Mouse (Mus musculus) adrenal gland, postnatal 4 days (tissue): Measurements from ENCODE around the gene Sgcd. TPM values are rescaled to one million over a fixed set of nuclear protein-coding genes. Genes with fewer than 3 reads are reported as not detected.

Experiments
- DNase-seq, 2 experiments: peaks; one replicate each; pipeline ENCODE4 v3.0.0; 2021 to 2022; ENCODE audit warnings: low spot score in 2 of 2, mixed read lengths in 2 of 2
- long read RNA-seq, 2 experiments: library from polyadenylated mRNA; stranded (forward); transcript quantifications; one replicate each; pipeline ENCODE4 v2.0.0; 2021
- total RNA-seq, 2 experiments: library from RNA; stranded (reverse); gene quantifications; 2 replicates each; pipeline ENCODE4 v1.2.3; 2021

Gene Sgcd
- total RNA-seq = 10 to 100 TPM; 10.4 to 14.4 TPM
- long read RNA-seq, experiment 1 = 0 reads
- long read RNA-seq, experiment 2, partial matches to known transcripts = 0 of 2 reads
- long read RNA-seq, experiment 2, other reads (novel, unspliced or antisense) = 2 of 2 reads

DNA sequence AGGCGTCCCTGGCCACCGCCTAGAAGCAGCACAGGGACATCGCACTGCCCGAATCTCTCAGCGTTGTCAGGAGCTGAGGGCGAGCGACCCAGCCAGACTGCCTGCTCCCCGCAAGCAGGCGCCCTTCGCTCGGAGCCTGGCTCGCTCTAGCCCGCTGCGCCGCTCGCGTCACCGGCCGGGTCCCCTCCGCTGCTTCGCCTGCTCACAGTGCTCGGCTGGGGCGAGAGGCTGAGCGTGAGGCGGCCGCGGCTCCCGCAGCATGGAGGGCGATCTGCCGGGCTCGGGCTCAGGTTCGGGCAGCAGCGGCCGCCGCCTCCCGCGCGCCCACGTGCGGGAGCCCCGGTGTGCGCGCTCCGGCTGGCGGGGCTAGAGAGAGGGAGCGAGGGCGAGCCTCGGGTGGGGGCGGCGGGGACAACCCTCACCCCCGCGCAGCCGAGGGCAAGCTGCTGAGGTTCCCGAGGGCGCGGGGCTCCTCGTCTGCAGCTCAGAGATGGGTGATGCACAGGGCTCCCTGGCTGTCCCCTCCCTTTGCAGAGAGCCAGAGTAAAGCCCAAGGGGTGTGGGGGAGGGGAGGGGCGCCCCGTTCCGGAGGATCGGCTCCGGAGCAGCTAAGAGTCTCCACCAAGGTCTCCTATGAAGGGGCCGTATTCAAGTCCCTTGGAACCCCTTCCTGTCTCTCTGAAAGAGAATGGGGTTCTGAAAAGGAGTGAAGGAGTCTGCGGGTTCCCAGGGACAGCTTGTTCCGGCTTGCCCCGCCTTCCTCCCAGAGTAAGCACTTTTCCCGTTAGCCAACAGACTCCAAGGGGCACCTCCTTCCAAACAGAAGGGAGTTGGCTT, at the start of gene Sgcd:
Sgcd (minus strand) TSS at position 273 of the 837 bp plus-strand sequence.
- peak; percentile 7 to 14 for DNase-seq

DNA sequence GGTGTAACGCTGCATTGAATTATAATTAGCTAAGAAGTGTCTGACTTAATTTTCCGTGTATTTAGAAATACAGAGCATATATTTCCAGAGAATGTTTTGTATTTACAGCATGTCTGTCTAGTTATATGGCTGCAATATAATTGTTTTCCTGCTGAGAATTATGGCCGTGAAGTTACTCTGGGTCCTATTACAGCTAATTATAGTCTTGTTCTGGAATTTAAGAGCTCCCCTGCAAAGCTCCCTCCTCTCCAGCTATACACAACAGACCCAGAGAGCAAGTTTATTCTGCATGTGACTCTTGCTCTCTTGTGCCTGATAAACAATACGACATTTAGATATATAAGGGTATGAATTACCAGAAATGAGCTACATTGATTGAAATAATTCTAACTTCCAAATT, 49.3 kb upstream of the Sgcd start:
- no peak for DNase-seq

DNA sequence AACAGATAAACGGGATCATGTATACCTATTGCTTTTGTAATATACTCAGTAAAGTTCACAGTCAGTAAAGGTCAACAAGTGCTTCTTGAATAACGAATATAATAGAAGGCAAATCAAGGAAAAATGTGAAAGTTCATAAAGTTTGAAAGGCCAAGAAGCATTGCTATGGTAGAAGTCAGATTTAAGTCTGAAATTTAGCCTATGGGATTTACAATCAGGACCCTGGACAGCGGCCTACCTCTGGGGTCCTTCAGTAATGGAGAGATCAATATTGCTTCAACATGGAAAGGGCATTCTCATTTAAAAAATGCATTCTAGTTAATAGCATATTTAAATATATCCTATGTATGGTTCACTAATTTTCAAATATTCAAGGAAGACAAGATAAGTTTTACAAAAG, 24.1 kb upstream of the Sgcd start:
- DNase-seq = no peak

DNA sequence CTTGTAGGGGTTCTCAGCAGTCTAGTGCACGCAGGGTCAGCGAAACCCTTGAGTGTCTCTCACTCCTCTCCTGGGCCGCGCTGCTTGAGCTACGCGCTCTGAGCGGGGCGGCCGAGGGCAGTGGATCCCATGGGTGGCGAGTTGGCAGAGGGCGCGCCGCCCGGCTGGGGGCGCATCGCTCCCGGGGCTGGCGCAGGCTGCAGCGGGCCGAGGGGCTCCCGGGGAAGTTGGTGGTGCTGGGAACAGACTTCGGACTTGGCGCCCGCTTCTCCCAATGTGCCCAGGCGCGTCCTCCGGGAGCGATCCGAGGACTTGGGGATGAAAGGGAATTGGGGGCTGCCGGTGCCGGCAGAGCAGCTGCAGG, 454 bp downstream of the Sgcd start:
- peak in 1 of 2 experiments; percentile 4 for DNase-seq

- no peak for DNase-seq
Observed at GRCm38 (mm10) chr11:47987893-47988267, 889 bp downstream of the Sgcd start.

DNA sequence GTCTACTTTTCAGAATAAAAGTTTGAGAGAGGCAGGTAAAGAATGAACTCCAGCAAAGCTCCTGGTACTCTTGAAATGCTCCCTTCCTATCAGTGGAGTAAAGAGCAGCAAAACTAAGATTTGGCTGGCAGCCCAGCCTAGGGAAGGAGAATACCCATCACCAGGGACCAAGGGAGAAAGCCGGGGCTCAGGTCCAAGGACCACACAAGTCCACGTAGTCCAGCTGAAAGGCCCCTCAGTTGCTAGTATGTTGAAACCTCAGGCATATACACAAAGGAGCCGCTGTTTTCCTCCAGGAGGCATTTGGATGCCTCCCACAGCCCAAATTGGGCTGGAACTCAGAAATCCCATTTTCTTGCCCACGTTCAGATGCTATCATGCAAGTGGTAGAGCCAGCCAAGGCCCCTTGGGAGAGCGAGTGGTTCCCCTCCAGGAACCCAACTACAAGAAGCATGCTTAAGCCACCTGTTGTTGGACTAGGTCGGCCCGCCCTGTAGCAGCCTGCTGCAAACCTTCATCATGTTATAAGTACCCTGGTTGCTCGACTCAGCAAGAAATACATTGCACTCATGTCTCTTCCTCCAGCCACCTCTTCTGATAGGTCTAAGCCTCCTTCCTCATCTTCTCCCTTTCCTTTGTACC, 1.4 kb downstream of the Sgcd start:
- DNase-seq = no peak

GRCm38 (mm10) chr11:47982152-47982551, 6.6 kb downstream of the Sgcd start:
- no peak for DNase-seq

- no peak for DNase-seq
Observed at GRCm38 (mm10) chr11:47981108-47981507, 7.7 kb downstream of the Sgcd start.

- DNase-seq = no peak
Observed at GRCm38 (mm10) chr11:47953291-47953690, 35.5 kb downstream of the Sgcd start.

DNA sequence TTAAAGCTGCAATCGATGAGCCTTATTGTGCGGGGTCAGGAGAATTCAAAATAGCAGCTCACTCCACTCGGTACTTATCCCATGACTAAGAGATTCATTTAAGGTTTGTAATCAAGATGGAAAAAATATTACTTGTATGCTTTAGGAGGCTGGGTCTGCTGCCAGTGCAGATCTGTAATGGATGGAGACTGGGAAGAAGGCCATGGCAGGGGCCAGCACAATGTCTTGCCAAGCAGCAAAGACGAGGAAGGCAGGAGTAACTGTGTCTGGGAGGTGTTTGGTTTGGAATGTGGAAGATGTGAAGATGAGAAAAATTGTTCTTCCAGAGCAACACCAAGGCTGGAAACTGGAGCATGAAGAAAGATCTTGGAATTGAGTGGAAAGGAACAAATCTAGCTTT, 36.4 kb downstream of the Sgcd start:
- DNase-seq = no peak

GRCm38 (mm10) chr11:47939795-47940194, 49.0 kb downstream of the Sgcd start:
- DNase-seq = no peak

GRCm38 (mm10) chr11:47917616-47918015, 71.2 kb downstream of the Sgcd start:
- no peak for DNase-seq

DNA sequence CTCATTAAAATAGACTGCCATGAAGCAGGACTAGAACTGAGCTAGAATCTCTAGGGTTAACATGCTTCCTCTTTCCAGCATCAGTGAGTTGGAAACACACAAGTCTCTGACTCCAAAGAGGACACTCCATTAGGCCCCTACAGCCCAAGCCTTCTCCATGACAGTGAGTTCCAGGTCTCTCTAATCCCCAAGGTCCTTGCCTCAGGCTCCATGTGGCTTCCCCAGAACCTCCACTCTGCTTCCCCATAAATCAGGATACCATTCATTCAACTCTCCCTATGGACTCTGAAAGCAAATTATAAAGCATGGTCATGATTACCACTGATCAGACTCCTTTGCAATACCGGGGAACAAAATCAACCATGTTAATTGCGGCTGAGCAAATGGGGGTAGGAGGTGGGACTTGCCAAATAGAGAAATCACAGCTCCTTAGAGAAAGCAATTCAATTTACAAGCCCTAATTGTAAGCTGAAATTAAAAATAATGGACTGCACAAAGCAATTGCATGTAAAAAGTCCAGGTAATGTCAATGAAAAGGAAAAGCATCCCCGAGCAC, 97.1 kb downstream of the Sgcd start:
- DNase-seq = no peak

- no peak for DNase-seq
Observed at GRCm38 (mm10) chr11:47890315-47890714, 98.5 kb downstream of the Sgcd start.

- DNase-seq = no peak
Observed at GRCm38 (mm10) chr11:47885310-47885709, 103.5 kb downstream of the Sgcd start.

DNA sequence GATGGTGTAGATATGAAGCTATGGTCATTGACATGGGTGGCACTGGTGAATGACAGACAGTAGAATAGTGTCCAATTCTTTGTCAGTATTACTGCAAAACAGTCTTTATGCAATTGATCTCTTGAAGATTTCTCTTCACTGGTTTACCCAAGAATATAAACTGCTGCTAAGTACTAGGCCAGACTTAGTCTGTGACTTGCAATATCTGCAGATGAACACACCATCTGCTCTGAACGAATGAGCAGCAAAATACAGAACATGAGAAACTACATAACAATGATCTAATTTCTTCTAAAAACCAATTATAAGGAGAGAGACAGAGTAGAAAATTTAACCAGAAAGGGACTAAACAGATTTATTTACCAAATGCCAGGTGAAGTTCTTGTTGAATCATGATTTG, 105.2 kb downstream of the Sgcd start:
- DNase-seq = no peak

DNA sequence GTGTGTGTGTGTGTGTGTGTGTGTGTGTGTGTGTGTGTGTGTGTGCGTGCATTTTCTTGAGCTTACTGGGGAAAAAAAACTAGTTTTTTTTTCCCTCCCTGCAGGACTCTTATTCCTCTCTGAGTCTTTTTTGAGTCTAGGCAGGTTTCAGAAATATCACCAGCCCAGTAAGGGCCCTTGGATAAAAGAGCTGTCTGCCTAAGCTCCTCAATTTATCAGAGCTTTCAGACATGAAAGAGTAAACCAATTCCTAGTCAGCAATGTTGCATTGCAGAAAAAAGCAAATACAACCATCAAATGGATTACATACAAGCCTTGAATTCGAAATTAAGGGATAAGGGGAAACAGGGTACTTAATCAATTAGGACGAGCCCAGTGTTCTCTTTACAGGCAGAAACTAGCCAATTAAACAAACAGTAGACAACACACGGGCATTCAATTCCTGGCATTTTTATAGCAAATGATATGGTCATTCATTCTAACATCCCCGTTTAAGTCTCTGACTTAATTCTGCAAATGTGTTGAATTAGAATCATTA, 112.1 kb downstream of the Sgcd start:
- DNase-seq = no peak

DNA sequence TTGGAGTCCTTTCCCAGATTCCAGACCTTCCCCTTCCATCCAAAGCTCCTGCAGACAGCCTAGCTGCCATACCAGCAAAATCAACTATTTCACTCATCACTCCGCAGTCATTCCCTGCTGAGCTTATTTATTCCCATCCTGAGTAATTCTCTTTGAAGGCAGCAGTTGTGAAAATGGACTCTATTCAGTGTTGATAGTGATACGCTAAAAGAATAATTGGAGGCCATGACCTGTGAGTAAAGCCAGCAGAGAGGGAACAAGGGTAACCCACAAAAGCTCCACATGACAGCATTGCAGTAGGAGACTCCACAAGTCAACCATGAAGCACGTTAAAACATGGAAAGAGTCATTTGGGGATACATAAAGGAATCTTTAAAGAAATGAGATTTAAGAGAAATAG, 142.9 kb downstream of the Sgcd start:
- DNase-seq = no peak

- DNase-seq = no peak
Observed at GRCm38 (mm10) chr11:47833283-47833682, 155.5 kb downstream of the Sgcd start.

GRCm38 (mm10) chr11:47810307-47810706, 178.5 kb downstream of the Sgcd start:
- DNase-seq = no peak

GRCm38 (mm10) chr11:47804101-47804715, 184.6 kb downstream of the Sgcd start:
- no peak for DNase-seq

DNA sequence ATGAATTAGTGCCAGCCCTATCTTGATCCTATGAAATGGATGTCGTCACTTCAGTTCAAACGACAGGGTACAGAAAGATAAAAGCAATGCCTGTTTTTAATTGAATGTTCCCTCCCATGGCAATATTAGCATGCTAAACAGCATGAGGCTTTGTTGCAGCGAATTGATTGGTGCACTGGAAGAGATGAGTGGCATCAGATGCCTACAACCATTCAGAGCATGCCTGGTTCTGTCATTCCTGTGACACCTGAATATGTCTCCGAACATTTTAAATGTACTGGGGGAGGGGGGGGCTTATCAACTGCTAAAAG, 210.9 kb downstream of the Sgcd start:
- no peak for DNase-seq
